Mouse (Mus musculus) lung, postnatal 10 days (tissue): ENCODE measurements around the gene Gtdc1.
A peak's percentile ranks its signal among the peaks of the same experiment; 100 is the strongest.

ENCODE experiments used
- DNase-seq: peaks from one replicate; pipeline ENCODE4 v3.0.0; 2021

Gtdc1 gene

DNA sequence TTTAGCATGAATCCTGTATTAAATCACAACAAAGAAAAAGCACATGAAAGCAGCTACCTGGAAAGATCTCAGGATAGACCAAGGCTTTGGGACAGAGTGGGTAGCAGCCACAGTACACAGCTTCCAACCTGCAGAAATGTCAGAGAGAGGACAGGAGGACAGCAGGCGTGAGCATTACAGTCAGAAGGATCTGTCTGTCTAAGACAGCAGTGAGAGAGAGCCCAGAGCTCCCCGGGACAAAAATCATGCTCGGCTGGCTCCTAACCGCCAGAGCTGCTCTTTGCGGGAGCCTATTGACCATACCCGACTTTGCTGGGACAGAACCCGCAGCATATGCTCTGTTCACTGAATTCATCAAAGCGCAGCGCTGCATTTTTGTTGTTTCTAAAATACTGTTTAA, 356.3 kb downstream of the Gtdc1 start:
- peak; percentile 18 for DNase-seq

DNA sequence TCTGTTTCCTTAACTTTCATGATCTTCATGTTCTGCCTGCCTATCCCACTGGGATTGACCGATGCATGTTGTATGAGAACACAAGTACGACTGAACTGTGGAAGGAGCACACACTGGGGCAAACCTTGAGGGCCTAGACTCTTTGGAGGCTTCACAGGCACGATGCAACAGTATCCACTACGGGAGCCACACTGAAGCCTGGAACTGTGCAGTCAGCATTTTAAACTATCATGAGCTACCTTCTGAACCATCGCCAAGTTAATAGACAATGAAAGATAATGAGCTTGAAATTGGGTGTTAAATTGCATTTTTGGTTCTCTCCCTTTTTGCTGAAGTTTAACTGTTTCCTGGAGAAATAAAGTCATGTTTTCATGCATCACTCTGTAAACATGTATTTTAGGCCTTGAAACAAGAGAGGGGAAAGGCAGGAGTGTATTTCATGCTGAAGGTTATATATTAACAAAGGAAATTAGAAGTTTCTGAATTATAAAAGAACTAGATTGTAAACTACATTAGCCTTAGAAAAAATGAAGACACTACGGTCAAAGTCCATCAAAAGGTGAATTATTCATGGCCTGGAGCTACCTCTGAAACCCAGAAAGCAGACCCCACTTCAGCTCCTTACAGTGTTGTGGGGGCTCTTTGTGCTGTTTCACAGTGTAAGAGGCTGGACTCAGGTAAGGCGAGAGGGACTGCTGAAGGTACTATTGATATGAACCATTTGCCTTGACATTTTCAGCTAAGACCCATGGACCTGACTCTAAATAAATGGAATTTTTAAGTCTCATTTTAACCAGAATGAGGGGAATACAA, 358.1 kb downstream of the Gtdc1 start:
- no peak for DNase-seq

DNA sequence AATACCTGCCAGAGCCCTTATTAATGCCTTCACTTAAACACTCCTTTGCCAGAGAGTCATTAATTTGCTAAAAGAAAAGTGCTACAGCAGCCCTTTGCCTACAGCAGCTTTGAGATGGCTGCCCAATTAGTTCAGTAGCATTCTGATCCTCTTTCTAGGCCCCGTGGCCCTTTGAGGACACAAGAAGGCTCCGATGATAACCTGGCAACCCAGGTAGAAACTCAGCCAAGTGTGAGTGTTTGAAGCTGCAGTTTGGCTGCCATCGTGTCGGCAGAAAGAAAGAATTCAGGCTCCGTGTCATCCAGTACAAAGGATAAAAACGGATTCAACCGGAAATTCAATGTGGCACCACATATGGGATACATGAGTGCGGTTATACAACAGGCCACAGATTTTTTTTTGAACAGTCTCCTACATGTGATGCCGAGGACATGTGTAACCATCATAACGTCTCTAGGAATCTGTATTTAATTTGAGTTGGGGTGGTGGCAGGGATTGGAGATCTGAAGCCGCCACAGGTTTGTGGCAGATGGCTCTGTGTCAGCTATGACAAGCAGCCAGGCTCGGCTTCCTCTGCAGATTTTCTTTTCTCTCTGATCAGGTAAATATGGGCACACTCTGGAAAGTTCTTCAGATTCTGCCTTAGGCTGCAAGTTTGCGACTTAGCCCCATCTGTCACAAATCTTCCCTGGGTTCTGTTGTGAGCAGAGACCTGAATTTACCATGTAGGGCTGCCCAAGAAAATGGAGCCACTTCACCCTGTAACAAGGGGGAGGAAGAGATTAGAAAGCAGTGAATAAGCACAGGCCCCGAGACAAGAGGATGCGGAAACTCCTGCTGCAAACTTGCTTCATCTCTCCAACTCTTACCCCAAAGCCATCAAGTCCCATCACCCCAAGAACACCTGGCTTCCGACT, 362.4 kb downstream of the Gtdc1 start:
- DNase-seq: no peak

DNA sequence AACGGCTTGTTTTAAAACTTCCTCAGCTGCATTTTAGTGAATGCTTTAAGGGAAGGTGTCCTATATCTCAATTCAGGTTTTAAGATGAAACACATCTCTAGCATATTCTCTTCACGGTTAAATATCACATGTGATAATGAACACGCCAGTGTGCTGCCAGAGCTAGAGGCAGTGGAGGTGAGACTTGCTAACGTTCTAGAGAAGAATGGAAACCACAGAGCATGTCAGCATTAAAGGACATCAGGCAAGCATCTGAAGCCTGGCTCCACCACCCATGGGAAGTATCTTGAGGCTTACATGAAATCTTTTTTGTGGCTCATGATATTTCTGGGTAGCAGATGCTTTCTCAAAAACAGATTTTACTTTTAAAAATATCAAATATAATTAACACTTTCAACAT, 365.7 kb downstream of the Gtdc1 start:
- DNase-seq: no peak

DNA sequence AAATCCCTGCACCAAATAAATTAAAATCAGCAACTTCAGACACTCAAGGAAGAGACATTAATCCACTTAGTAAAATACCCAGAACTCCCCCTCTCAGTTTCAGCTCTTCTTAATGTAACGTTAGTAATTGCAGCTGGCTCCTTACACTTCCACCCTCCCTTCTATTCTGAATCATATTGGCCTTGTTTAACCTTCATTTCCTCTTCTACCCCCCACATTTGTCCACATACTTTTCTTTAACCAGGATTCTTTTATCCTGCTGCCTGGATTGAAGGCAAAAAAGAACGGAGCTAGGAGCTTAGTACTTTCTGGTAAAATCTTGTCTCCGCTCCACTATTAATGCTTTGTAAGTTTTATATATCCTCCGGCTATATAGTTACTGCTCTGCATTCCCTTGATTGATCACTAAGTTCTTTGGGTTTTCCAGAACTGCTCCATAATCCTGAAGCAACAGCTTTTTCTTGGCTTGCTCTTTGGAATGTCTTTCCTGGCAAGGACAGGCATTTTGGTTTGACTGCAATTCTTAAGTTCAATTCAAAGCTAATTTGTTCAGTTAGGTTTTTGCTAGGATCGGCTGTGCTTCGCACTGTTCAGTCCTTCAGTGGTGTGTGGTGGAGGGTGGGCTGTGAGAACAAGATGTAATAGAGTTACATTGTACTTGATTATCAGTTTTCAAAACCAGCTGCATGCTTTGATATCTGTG, 368.1 kb downstream of the Gtdc1 start:
- peak; percentile 46 for DNase-seq

DNA sequence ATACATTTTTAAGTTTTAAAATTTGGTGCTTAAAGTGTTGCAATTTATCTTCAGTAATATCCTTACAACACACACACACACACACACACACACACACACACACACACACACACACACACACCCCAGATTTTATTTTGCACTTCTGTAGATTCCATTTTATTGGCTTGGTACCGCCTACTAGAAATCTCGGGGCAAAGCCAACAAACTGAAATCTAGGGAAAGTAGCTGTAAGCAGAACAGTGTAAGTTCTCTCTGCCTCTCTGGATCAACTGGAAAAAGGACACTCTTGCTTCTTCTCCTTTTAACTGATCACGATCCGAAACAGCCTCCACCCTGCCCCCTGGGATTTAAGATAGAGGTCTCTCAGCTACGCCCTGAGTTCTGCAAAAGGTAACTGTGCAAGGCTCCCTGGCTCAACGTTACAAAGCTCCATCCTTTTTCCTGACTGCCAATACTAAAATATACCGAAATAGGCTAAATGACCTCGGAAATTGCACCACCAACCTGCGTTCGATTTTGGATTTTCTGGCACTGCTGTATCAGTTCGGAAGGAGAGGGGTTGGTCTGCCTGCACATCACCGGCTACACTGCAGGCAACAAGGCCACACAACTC, 369.7 kb downstream of the Gtdc1 start:
- DNase-seq: peak; percentile 52

DNA sequence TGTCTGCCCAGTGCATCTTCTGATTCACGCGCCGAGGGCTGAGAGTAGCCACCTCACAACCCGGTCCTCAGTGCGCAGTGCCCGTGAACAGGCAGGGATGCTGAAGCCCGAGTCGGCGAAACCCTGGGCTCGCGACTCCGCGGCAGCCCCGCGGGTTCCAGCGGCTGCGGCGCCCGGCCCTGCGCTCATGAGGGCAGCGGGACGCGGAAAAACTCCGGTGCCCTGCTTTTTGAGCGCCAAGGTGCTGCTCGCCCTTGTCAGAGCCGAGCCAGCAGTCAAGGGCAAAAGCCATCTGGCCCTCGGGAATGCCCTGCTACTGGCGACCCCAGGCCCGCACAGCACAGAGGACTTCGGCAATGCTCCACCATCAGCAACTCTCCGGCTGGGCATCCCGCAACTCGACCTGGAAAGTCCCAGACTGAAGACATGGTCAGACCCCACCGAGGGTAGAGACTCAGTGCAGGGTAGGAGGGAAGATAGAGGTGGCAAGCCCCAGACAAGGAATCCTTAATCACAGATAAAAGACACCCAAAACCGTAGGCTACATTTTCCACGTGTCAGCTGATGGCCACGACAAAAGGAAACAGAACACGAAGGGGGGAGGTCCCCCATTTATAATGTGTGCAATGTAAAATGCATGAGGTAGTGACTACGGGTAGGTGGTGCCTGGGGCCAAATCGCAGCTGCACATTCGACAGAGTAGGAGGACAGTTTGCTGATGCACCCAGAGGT, 370.4 kb downstream of the Gtdc1 start:
- peak; percentile 42 for DNase-seq

DNA sequence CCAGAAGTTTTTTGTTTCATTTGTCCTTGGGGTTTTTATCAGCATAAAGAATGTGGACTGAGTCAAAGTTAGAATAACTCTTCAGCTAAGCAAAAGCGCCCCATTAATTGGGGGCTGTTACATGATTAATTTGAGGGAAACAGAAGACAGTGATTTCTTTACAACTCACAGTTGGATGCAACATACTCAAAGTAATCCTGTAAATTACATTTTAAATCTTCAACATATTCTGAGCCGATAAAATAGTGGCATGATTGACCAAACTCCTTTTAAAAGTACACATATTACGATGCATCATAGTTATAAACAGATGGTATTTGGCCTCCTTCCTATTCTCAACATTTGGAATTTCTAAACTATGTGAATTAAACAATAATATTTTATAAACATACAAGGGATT, 372.7 kb downstream of the Gtdc1 start:
- no peak for DNase-seq

DNA sequence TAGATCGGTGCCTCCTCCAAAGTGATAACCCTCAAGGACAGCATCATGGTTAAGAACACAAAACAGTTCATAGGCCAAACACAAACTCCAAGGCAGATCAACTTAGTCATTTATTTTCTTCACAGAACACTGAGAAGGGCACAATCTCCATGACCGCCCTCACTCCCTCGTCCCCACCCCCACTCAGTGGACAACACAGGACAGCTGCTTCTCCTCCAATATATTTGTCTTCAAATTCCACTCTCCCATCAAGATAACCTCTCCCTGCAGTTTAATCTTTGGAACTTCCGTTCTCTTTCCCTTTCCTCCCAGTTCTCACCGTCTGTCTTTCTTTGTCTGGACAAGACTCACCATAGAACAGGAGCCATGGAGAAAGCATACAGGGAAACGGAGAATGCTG, 378.1 kb downstream of the Gtdc1 start:
- DNase-seq: no peak

DNA sequence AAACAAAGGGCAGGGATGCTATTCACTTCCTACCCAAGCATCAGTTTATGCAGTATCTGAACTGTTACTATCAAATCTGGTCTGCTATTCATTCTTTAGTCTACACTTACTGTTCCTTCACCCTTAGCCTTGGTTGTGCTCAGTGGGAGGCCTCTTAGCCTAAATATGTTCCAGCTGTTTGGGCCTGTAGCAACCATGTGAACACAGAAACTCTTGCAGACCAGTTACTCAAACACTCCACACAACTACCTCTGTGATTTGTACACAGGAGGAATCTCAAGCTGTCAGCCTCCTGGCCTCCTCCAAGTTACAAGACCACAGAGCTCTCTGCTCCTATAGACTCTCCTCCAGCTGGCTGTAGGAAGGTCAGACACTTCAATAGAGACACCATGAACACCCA, 384.7 kb downstream of the Gtdc1 start:
- DNase-seq: no peak

DNA sequence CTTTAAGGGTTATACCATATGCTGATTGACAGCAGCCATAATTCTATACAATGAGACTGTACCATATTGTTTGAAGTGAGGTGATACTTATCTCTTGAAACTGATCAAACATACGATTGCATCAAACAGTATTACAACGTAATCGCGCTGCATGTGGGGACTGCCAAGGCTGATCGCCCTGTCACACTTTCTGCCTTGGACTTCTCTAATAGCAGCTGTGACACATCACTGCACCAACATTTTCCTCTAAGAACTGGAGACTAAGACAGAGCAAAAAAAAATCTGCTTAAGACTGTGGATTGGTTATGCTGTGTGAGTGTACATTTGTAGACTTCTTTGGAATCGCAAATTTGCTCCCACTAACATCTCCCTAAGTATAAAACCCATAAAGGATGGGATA, 385.7 kb downstream of the Gtdc1 start:
- DNase-seq: peak; percentile 26

DNA sequence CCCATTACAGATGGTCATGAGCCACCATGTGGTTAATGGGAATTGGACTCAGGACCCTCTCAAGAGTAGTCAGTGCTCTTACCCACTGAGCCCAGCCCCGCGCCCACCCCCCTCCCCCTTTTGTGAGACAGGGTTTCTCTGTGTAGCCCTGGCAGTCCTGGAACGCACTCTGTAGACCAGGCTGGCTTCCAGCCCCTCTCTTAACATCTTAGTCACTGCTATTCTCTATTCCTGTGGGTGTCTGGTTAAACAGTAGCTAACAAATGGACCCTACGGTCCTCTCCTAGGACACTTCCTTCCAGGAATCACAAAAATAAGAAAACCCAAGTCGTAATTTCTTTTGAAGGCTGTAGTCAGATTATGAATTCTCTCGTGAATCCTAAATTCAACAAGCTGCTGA, 386.6 kb downstream of the Gtdc1 start:
- no peak for DNase-seq

DNA sequence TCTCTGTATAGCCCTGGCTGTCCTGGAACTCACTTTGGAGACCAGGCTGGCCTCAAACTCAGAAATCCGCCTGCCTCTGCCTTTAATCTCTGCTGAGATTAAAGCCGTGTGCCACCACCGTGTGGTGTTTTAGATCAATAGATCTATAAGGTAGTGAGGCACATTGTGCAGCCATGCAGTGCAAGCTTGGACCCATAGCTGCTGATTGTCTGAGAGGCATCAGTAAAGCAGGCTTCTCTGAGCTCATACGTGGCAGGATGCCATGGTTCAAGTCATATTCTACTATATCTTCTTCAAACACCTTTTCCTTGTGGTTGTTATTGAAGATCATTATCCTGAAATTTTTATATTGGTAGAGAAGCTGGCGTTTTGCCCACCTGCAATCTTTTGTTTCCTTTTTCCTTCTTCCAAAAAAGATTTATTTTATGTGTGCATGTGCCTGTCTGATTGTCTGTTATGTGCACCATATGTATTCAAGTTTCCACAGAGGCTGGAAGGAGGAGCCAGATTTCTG, 388.3 kb downstream of the Gtdc1 start:
- no peak for DNase-seq

DNA sequence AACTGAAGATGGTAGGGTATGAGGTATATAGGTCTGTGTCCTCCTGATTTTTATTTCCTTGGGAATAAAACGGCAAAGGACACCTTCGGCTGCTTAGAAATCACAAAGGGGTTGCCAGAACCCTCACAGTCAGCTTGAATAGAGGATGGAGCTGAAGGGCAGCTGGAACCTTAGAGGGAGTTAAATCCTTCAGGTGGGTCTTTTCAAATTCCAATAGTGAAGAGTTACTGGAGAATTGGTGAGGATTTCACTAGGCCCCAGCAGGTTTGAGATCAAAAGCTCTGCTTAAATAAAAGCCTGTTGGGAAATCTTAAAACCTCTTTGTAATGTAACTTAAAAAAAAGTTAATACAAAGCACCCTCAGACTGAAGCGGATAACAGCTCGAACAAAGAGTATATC, 389.3 kb downstream of the Gtdc1 start:
- no peak for DNase-seq

DNA sequence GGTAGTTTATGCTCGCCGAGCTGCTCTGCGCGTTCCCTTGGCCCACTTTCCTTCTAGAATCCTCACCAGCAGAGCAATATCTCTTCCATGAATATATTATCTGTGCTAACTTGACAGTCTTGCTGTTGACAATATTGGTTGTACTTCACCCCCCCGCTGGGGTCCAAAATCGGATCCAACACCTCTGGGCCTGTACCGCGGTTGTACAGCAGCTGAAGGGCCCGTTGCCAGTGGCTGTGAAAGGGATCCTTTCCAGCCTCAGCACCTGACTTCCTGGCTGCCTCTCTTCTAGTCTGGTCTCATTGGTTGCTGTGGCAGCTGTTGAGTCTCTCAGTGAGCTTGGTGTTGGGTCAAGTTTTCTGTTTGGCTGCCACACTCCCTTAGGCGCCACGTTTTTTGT, 391.7 kb downstream of the Gtdc1 start:
- peak; percentile 11 for DNase-seq

DNA sequence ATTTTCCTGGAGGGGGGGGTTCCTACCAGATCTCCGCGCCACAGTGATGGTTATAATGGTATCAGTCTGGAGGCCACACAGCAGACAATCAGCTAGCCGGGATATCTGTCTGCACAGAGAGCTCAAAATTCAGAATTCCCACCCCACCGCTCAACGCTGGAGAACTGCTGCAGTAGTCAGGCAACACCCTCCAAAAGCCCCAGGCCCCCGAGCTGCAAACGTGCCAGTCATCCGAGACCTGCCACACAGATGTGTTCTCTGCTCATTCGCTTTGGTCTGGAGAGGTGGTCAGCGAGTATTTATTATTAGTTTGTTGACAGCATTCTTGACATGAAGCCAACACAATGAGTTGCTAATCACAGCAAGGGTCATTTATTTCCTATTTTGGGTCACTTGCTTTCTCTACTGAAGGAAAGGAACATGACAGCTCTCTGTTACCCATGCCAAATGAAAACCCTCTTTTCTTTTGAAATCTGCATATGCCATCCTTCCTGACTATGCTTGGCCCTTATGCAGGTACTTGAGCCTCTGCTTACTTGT, 392.3 kb downstream of the Gtdc1 start:
- peak; percentile 13 for DNase-seq

DNA sequence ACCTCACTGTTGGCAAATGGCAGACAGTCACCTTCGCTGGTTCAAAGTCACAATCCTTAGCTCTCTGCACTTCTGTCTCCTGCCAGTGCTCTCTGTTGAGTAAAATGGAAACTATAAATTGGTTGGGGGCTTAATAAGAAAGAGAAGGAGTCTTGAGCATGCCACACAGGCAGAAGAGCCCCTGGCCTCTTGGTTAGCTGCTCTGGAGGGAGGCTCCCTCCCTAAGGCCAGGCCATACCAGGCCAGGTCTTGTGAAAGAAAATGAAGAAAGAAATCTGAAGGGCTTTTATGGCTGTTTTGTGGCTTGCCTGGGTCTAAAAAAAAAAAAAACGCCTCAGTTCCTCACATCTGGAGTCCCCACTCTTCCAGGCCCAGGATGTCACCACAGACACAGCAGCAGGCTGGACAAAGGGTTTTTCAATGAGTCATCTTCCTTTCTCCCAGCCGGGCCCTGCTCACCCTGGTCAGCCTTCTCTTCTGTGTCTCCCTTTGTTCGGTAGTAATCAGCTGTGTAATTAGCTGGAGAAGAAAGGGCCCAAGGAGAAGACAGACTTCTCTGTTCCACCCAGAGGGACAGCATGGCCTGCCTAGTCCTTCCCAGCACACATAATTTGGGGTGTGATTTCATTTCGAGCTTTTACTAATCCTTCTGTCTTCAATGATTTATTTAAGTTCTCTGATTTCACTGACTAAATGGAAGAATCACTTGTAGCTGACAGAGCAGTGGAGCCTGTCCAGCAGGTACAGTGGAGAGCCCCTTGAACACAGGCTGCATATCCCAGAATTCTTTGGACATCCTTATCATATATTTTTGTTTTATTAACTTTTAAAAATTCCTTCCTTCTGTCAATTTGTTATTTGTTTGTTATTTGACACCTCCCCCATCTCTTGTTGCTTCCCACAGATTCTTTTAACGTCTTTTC, 401.1 kb downstream of the Gtdc1 start:
- DNase-seq: peak; percentile 27

DNA sequence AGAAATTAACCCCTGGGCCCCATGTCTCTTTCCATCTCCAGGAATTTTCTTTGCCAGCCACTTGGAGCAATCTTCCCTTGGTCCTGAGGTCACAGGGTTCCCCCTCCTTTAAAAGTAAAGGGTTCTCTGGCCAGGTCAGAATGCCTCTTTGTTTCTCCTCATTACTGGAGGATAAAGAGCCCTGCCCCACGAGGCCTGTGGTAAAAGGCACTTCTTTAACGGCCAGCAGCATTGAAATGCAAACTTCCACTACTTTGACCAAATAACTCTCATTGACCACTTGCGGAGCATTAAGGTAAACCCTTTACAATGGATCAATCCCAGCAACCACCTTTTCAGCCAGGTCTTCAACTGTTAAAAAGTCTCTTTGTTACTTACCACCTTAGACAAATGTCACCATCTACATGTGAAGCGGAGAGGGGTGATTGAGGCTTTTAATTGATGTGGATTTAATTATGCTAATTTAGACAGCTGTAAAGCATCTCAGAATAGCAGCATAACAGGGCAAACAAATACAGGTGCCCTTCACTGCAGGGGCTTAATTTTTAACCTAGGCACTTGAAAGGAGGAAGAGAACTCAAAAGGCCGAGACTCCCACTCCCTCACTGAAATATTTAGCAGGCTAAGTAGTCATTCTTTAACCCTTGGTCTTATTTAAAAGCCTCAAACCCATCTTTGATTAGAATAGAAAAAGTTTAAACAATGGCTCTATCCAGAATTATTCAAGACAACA, 402.1 kb downstream of the Gtdc1 start:
- DNase-seq: no peak

DNA sequence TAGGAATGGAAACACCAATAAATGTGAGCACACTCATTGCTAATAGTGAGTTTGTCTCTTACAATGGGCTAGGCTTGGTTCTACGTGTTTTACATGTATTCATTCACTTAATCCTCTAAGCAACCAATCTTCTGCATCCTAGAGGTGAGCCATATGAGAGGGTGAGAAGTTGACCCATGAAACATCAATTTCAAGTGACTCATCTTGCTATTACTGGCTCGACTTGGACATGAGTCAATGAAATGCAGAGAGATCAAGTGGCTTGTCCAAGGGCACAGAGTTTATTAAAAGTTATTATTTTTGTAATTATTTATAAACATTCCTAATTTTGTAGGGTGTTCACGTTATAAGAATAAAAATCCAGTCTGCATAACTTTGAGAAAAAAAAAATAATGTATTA, 408.2 kb downstream of the Gtdc1 start:
- no peak for DNase-seq

DNA sequence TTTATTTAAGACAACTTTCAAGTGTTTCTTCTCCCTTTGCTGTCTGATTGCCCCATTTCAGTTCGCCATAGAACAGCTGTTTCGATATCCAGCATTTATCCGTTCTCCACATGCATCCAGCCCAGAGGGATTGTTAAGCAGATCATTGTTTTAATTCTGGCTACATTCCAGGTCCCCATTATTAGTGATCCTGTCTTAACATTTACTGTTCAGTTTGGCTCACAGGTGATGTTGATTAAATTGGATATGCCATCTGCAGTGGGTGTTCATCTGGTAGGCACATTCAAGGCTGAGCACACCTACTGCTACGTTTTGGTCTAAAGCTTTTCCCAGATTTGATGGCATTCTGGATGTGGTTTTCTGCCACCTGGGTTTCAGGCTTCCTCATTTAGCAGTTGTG, 409.4 kb downstream of the Gtdc1 start:
- no peak for DNase-seq
